Comparison of ENCODE assay signal across 8 mouse cellular contexts in the genomic region with DNA sequence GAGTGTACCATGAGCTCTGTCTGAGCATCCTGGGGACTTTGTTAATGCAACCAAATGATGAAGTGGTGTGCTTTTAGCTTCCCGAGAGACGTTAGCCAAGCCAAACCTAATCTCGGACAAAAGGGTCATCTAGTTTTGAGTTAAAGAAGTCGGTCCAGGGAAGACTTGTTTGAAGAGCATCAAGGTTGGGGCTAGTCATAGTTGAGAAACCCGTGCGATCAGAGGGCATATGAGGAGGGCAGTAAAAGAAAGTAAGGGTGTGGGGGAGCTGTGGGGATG. TPM values are rescaled to one million over a fixed set of nuclear protein-coding genes. Genes with fewer than 3 reads are reported as not detected.
DNase-seq lines count a peak whose midpoint lies in the region; ATAC-seq and TF ChIP-seq lines count a peak whose summit lies in the region.

No protein-coding gene starts in this region.

- peaks cover 8% of the 10 kb centered on the region for H3K4me1 ChIP-seq in forebrain, embryonic 14.5 days (ENCODE audit: control insufficient read depth, insufficient read depth, low read length)
- peaks cover 13 to 15% of the 10 kb centered on the region in 2 experiments for H3K4me1 ChIP-seq in liver, embryonic 14.5 days (replicated peaks; ENCODE audit: control insufficient read depth in 2 of 2, insufficient read depth in 2 of 2, low read length in 1 of 2)

- no peak for ATAC-seq in forebrain, embryonic 14.5 days
- ATAC-seq in liver, embryonic 14.5 days (ENCODE audit: insufficient read depth) = no peak

- H3K4me3 ChIP-seq in gastrocnemius, adult 2 months = peak overlapping the region; percentile 83
- peak overlapping the region; percentile 68 for H3K4me3 ChIP-seq in forebrain, embryonic 14.5 days (ENCODE audit: low read depth, low read length)
- peak overlapping the region; percentile 74 to 92 for H3K4me3 ChIP-seq in liver, embryonic 14.5 days (ENCODE audit: insufficient read depth in 1 of 2, low read depth in 2 of 2, low read length in 2 of 2)

- H3K27ac ChIP-seq in gastrocnemius, adult 2 months = peak overlapping the region; percentile 91
- 0 out of 2 replicates have a peak overlapping the region, but pooled peaks have one; percentile 9 for H3K27ac ChIP-seq in forebrain, embryonic 14.5 days (ENCODE audit: low read depth, low read length)
- peak overlapping the region; percentile 58; the same call in 1 of the 2 replicates for H3K27ac ChIP-seq in liver, embryonic 14.5 days

- intact Hi-C loops in gastrocnemius, adult 2 months (cut with DNase I) = no loop called here
- intact Hi-C loops in left cerebral cortex, postnatal 25 days (cut with DNase I) = no loop called here

- no peaks in the 10 kb centered on the region for H3K9me3 ChIP-seq in forebrain, embryonic 14.5 days (replicated peaks; ENCODE audit: control insufficient read depth, low read length)
- H3K9me3 ChIP-seq in liver, embryonic 14.5 days (ENCODE audit: control insufficient read depth, low read length) = no peaks in the 10 kb centered on the region

- peak overlapping the region; percentile 78 for H3K9ac ChIP-seq in forebrain, embryonic 14.5 days (ENCODE audit: low read length)
- peak overlapping the region; percentile 87 for H3K9ac ChIP-seq in liver, embryonic 14.5 days (replicated peaks)

- peaks cover 74% of the 10 kb centered on the region for H3K36me3 ChIP-seq in forebrain, embryonic 14.5 days (ENCODE audit: control insufficient read depth, insufficient read depth, low read length)
- H3K36me3 ChIP-seq in liver, embryonic 14.5 days (replicated peaks; ENCODE audit: control insufficient read depth, insufficient read depth, low read depth) = peaks cover 54% of the 10 kb centered on the region

- peak overlapping the region; percentile 92 for H3K4me2 ChIP-seq in forebrain, embryonic 14.5 days (ENCODE audit: low read length)
- peak overlapping the region; percentile 87 for H3K4me2 ChIP-seq in liver, embryonic 14.5 days (ENCODE audit: low read depth)

- DNase-seq in gastrocnemius, adult 2 months = no peak
- no peak for DNase-seq in gastrocnemius, postnatal 25 days
- peak; percentile 47 for DNase-seq in 416B (ENCODE audit: low read depth)
- no peak for DNase-seq in forebrain, embryonic 14.5 days (ENCODE audit: low spot score)
- DNase-seq in liver, embryonic 14.5 days (ENCODE audit: low read depth in 3 of 3, low spot score in 3 of 3) = no peak
- DNase-seq in left cerebral cortex, postnatal 25 days (ENCODE audit: low spot score in 2 of 2) = no peak
- DNase-seq in frontal cortex, postnatal 25 days (ENCODE audit: low spot score in 2 of 2) = no peak
- DNase-seq in thymus, postnatal 4 days = no peak

- H3K27me3 ChIP-seq in forebrain, embryonic 14.5 days (replicated peaks; ENCODE audit: control insufficient read depth, insufficient read depth, low read length) = no peaks in the 10 kb centered on the region
- H3K27me3 ChIP-seq in liver, embryonic 14.5 days (ENCODE audit: control insufficient read depth, insufficient read depth, low read length) = no peaks in the 10 kb centered on the region

- no peak for TF ChIP-seq EP300 in liver, embryonic 14.5 days (IDR thresholded peaks at IDR 0.05; ENCODE audit: low read depth)

- WGBS in forebrain, embryonic 14.5 days = 12% methylated on average over 6 of the region's 6 CpGs
- 5% methylated on average over 6 of the region's 6 CpGs for WGBS in liver, embryonic 14.5 days (ENCODE audit: insufficient replicate concordance)

- no peak for TF ChIP-seq CTCF in gastrocnemius, adult 2 months (IDR thresholded peaks at IDR 0.05)
- no peak for TF ChIP-seq CTCF in liver, embryonic 14.5 days (IDR thresholded peaks at IDR 0.05; ENCODE audit: low read depth)

RNA-seq across cellular contexts. Expression of gene Scamp3, which starts 0.8 kb away (rescaled TPM):
- 10 to 100 TPM; 37.7 to 39.0 TPM for total RNA-seq in gastrocnemius, adult 2 months (2021)
- total RNA-seq in gastrocnemius, postnatal 25 days (2021) = 10 to 100 TPM; 33.2 to 38.2 TPM
- 90.5 and 104 TPM in 2 replicates for polyA plus RNA-seq in forebrain, embryonic 14.5 days (2014; fragmentation: Nextera tagmentation; extraction: Ambion mirVana)
- polyA plus RNA-seq in liver, embryonic 14.5 days (2012; rRNA removed) = 35.3 and 46.3 TPM in 2 replicates
- polyA plus RNA-seq in liver, embryonic 14.5 days (2014; fragmentation: Nextera tagmentation; extraction: Ambion mirVana) = 41.0 and 44.2 TPM in 2 replicates
- total RNA-seq in left cerebral cortex, postnatal 25 days (2021) = 10 to 100 TPM; 67.1 to 70.2 TPM

RNA-seq across cellular contexts. Expression of gene Fam189b, which starts 4.9 kb away (rescaled TPM):
- 10 to 100 TPM; 15.8 to 17.2 TPM for total RNA-seq in gastrocnemius, adult 2 months (2021)
- 10 to 100 TPM; 13.4 to 16.4 TPM for total RNA-seq in gastrocnemius, postnatal 25 days (2021)
- polyA plus RNA-seq in forebrain, embryonic 14.5 days (2014; fragmentation: Nextera tagmentation; extraction: Ambion mirVana) = 14.7 and 21.7 TPM in 2 replicates
- polyA plus RNA-seq in liver, embryonic 14.5 days (2012; rRNA removed) = 3.6 and 3.9 TPM in 2 replicates
- 1.7 and 2.6 TPM in 2 replicates for polyA plus RNA-seq in liver, embryonic 14.5 days (2014; fragmentation: Nextera tagmentation; extraction: Ambion mirVana)
- total RNA-seq in left cerebral cortex, postnatal 25 days (2021) = 10 to 100 TPM; 61.6 to 64.9 TPM

RNA-seq across cellular contexts. Expression of gene Clk2, which starts 13.5 kb away (rescaled TPM):
- total RNA-seq in gastrocnemius, adult 2 months (2021) = 10 to 100 TPM; 16.0 to 21.4 TPM
- total RNA-seq in gastrocnemius, postnatal 25 days (2021) = 10 to 100 TPM; 16.0 to 16.3 TPM
- 17.0 and 17.9 TPM in 2 replicates for polyA plus RNA-seq in forebrain, embryonic 14.5 days (2014; fragmentation: Nextera tagmentation; extraction: Ambion mirVana)
- 26.1 and 28.8 TPM in 2 replicates for polyA plus RNA-seq in liver, embryonic 14.5 days (2012; rRNA removed)
- 6.7 and 7.2 TPM in 2 replicates for polyA plus RNA-seq in liver, embryonic 14.5 days (2014; fragmentation: Nextera tagmentation; extraction: Ambion mirVana)
- 10 to 100 TPM; 39.0 to 46.6 TPM for total RNA-seq in left cerebral cortex, postnatal 25 days (2021)

RNA-seq across cellular contexts. Expression of gene Hcn3, which starts 18.1 kb away (rescaled TPM):
- total RNA-seq in gastrocnemius, adult 2 months (2021) = under 1 TPM; 0.31 to 0.43 TPM
- total RNA-seq in gastrocnemius, postnatal 25 days (2021) = under 1 TPM in 1 of 2 experiments, not detected in 1; 0.43 TPM
- 9.4 and 13.0 TPM in 2 replicates for polyA plus RNA-seq in forebrain, embryonic 14.5 days (2014; fragmentation: Nextera tagmentation; extraction: Ambion mirVana)
- 0.23 and 0.31 TPM in 2 replicates for polyA plus RNA-seq in liver, embryonic 14.5 days (2012; rRNA removed)
- 0.55 and 0.56 TPM in 2 replicates for polyA plus RNA-seq in liver, embryonic 14.5 days (2014; fragmentation: Nextera tagmentation; extraction: Ambion mirVana)
- total RNA-seq in left cerebral cortex, postnatal 25 days (2021) = 10 to 100 TPM; 16.0 to 18.7 TPM

RNA-seq across cellular contexts. Expression of gene Gba, which starts 24.7 kb away (rescaled TPM):
- 10 to 100 TPM; 17.4 to 19.7 TPM for total RNA-seq in gastrocnemius, adult 2 months (2021)
- 10 to 100 TPM; 14.6 to 23.6 TPM for total RNA-seq in gastrocnemius, postnatal 25 days (2021)
- polyA plus RNA-seq in forebrain, embryonic 14.5 days (2014; fragmentation: Nextera tagmentation; extraction: Ambion mirVana) = 45.6 and 47.9 TPM in 2 replicates
- 16.5 and 19.9 TPM in 2 replicates for polyA plus RNA-seq in liver, embryonic 14.5 days (2012; rRNA removed)
- polyA plus RNA-seq in liver, embryonic 14.5 days (2014; fragmentation: Nextera tagmentation; extraction: Ambion mirVana) = 20.7 and 21.2 TPM in 2 replicates
- total RNA-seq in left cerebral cortex, postnatal 25 days (2021) = 10 to 100 TPM; 66.5 to 67.7 TPM

Comparison
In these comparisons a context has a peak if more than half of its experiments do, and no peak if none do; other contexts are left out.
1. H3K27ac ChIP-seq: peak in every context shown above with its lines; median percentile 91 in gastrocnemius, adult 2 months; 58 in liver, embryonic 14.5 days; 9 in forebrain, embryonic 14.5 days.